Mouse (Mus musculus): Measurements from ENCODE around the gene Fars2. TPM values are rescaled to one million over a fixed set of nuclear protein-coding genes. Genes with fewer than 3 reads are reported as not detected.

Gene Fars2
- polyA plus RNA-seq, 1 experiment from 2014 or later, result 31.4 TPM

- no peak for TF ChIP-seq CTCF (IDR thresholded peaks at IDR 0.05)
- POLR2A ChIA-PET, result no interaction called here
- CTCF ChIA-PET, result no interaction called here
- no peak for ATAC-seq
- H3K27me3 ChIP-seq, result no peaks in the 10 kb centered on the region
- in situ Hi-C loops (cut with MboI; ENCODE audit: low pct_unique_long_range_greater_than_20kb), result no loop called here
- no peak for DNase-seq (ENCODE audit: low read depth, low spot score)
Measured at GRCm38 (mm10) chr13:36366304-36366703, 249.1 kb downstream of the Fars2 start.

- no peaks in the 10 kb centered on the region for H3K27me3 ChIP-seq
- in situ Hi-C loops (cut with MboI; ENCODE audit: low pct_unique_long_range_greater_than_20kb), result no loop called here
- CTCF ChIA-PET, result interaction anchor here (1.2 kb wide), 1 partner anchor 15 kb away, joined by 3 read pairs; no protein-coding TSS in a partner anchor
- DNase-seq (ENCODE audit: low read depth, low spot score) (no peak), ATAC-seq (no peak)
- no peak for TF ChIP-seq CTCF (IDR thresholded peaks at IDR 0.05)
- POLR2A ChIA-PET, result interaction anchor here (0.6 kb wide), 1 partner anchor 69 kb away, joined by 3 read pairs; no protein-coding TSS in a partner anchor
Measured at GRCm38 (mm10) chr13:36367712-36368491, 250.7 kb downstream of the Fars2 start.

GRCm38 (mm10) chr13:36368799-36369198, 251.6 kb downstream of the Fars2 start:
- in situ Hi-C loops (cut with MboI; ENCODE audit: low pct_unique_long_range_greater_than_20kb), result no loop called here
- ChIA-PET CTCF (no interaction called here), POLR2A (no interaction called here)
- DNase-seq (ENCODE audit: low read depth, low spot score) (no peak), ATAC-seq (no peak)
- H3K27me3 ChIP-seq, result no peaks in the 10 kb centered on the region
- TF ChIP-seq CTCF (IDR thresholded peaks at IDR 0.05), result no peak

- DNase-seq (ENCODE audit: low read depth, low spot score) (no peak), ATAC-seq (no peak)
- TF ChIP-seq CTCF (IDR thresholded peaks at IDR 0.05), result no peak
- POLR2A ChIA-PET, result no interaction called here
- CTCF ChIA-PET, result no interaction called here
- H3K27me3 ChIP-seq, result no peaks in the 10 kb centered on the region
- in situ Hi-C loops (cut with MboI; ENCODE audit: low pct_unique_long_range_greater_than_20kb), result no loop called here
Measured at GRCm38 (mm10) chr13:36369400-36369799, 252.2 kb downstream of the Fars2 start.

GRCm38 (mm10) chr13:36383236-36383635, 266.0 kb downstream of the Fars2 start:
- TF ChIP-seq CTCF (IDR thresholded peaks at IDR 0.05), result no peak
- ChIA-PET CTCF (interaction anchor here (0.8 to 1.3 kb wide), 2 partner anchors 11 to 16 kb away, joined by 3 to 4 read pairs; no protein-coding TSS in a partner anchor), POLR2A (interaction anchor here (0.7 kb wide), 1 partner anchor 15 kb away, joined by 3 read pairs; no protein-coding TSS in a partner anchor)
- no peaks in the 10 kb centered on the region for H3K27me3 ChIP-seq
- ATAC-seq (no peak), DNase-seq (ENCODE audit: low read depth, low spot score) (no peak)
- in situ Hi-C loops (cut with MboI; ENCODE audit: low pct_unique_long_range_greater_than_20kb), result no loop called here

- TF ChIP-seq CTCF (IDR thresholded peaks at IDR 0.05), result no peak
- ATAC-seq (no peak), DNase-seq (ENCODE audit: low read depth, low spot score) (no peak)
- ChIA-PET CTCF (no interaction called here), POLR2A (no interaction called here)
- H3K27me3 ChIP-seq, result no peaks in the 10 kb centered on the region
- in situ Hi-C loops (cut with MboI; ENCODE audit: low pct_unique_long_range_greater_than_20kb), result no loop called here
Measured at GRCm38 (mm10) chr13:36386074-36386473, 268.9 kb downstream of the Fars2 start.

GRCm38 (mm10) chr13:36391936-36392335, 274.7 kb downstream of the Fars2 start:
- no peak for TF ChIP-seq CTCF (IDR thresholded peaks at IDR 0.05)
- ATAC-seq (no peak), DNase-seq (ENCODE audit: low read depth, low spot score) (no peak)
- in situ Hi-C loops (cut with MboI; ENCODE audit: low pct_unique_long_range_greater_than_20kb), result no loop called here
- ChIA-PET POLR2A (no interaction called here), CTCF (no interaction called here)
- H3K27me3 ChIP-seq, result no peaks in the 10 kb centered on the region

- H3K27me3 ChIP-seq, result no peaks in the 10 kb centered on the region
- DNase-seq (ENCODE audit: low read depth, low spot score) (no peak), ATAC-seq (no peak)
- TF ChIP-seq CTCF (IDR thresholded peaks at IDR 0.05), result no peak
- ChIA-PET CTCF (no interaction called here), POLR2A (no interaction called here)
- in situ Hi-C loops (cut with MboI; ENCODE audit: low pct_unique_long_range_greater_than_20kb), result no loop called here
Measured at GRCm38 (mm10) chr13:36392666-36393065, 275.5 kb downstream of the Fars2 start.

GRCm38 (mm10) chr13:36401011-36401410, 283.8 kb downstream of the Fars2 start:
- in situ Hi-C loops (cut with MboI; ENCODE audit: low pct_unique_long_range_greater_than_20kb), result no loop called here
- TF ChIP-seq CTCF (IDR thresholded peaks at IDR 0.05), result no peak
- ATAC-seq, result no peak
- ChIA-PET POLR2A (no interaction called here), CTCF (no interaction called here)
- H3K27me3 ChIP-seq, result no peaks in the 10 kb centered on the region
- no peak for DNase-seq (ENCODE audit: low read depth, low spot score)

GRCm38 (mm10) chr13:36413276-36413675, 296.1 kb downstream of the Fars2 start:
- in situ Hi-C loops (cut with MboI; ENCODE audit: low pct_unique_long_range_greater_than_20kb), result no loop called here
- H3K27me3 ChIP-seq, result no peaks in the 10 kb centered on the region
- no peak for TF ChIP-seq CTCF (IDR thresholded peaks at IDR 0.05)
- CTCF ChIA-PET, result no interaction called here
- DNase-seq (ENCODE audit: low read depth, low spot score), result no peak
- POLR2A ChIA-PET, result no interaction called here
- ATAC-seq, result no peak

- no peaks in the 10 kb centered on the region for H3K27me3 ChIP-seq
- in situ Hi-C loops (cut with MboI; ENCODE audit: low pct_unique_long_range_greater_than_20kb), result no loop called here
- no peak for DNase-seq (ENCODE audit: low read depth, low spot score)
- TF ChIP-seq CTCF (IDR thresholded peaks at IDR 0.05), result no peak
- ChIA-PET CTCF (interaction anchor here (1.3 to 1.5 kb wide), 2 partner anchors 13 kb away, joined by 3 to 5 read pairs; no protein-coding TSS in a partner anchor), POLR2A (no interaction called here)
- ATAC-seq, result no peak
Measured at GRCm38 (mm10) chr13:36415176-36415575, 298.0 kb downstream of the Fars2 start.

Measured in Patski (cell line).